In the genomic region with DNA sequence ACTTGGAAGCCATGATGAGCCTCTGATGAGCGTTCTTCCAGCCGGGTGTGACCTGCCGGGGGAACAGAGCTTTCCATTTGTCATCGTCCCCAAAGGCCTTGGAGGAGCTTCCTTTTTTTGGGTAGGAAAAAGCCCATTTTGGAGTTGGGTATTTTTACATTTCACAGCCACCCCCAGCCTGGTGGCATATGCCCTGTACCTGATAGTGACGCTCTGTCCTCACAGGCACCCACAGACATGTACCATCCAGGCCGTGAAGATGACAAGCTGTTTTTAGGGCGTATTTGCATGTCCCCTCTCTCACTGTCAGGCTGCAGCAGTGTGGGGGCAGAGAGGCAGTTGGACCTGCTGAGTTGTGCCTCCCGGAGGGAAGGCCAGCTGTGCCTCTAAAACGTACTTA, we compare ENCODE assay signal across 23 mouse cellular contexts. TPM values are rescaled to one million over a fixed set of nuclear protein-coding genes. Genes with fewer than 3 reads are reported as not detected.
DNase-seq lines count a peak whose midpoint lies in the region; ATAC-seq and TF ChIP-seq lines count a peak whose summit lies in the region.
"Had no signal": no experiment of that assay in that cellular context is flagged by ENCODE, and none has a peak within 500 bp of the region (broad histone marks: within the 10 kb centered on the region; RNA-seq: fewer than 3 reads in every experiment).

No protein-coding gene starts in this region.

- 54% methylated on average over 9 of the region's 9 CpGs for WGBS in olfactory bulb, adult 2 months
- WGBS in liver, embryonic 11.5 days, result 81% methylated on average over 9 of the region's 9 CpGs

- TF ChIP-seq CTCF in left cerebral cortex, adult 2 months (IDR thresholded peaks at IDR 0.05), result no peak
- no peak for TF ChIP-seq CTCF in olfactory bulb, adult 2 months (IDR thresholded peaks at IDR 0.05; ENCODE audit: insufficient read depth, low read depth, low read length)

- no peak overlapping the region for H3K4me2 ChIP-seq in liver, embryonic 11.5 days
- H3K4me2 ChIP-seq: heart, embryonic 15.5 days; hindbrain, embryonic 13.5 days had no signal

- no peak overlapping the region for H3K9ac ChIP-seq in liver, embryonic 11.5 days (ENCODE audit: low read depth, low read length)
- H3K9ac ChIP-seq: forebrain, postnatal 0 days; heart, embryonic 15.5 days; hindbrain, embryonic 13.5 days; liver, postnatal 0 days had no signal

- intact Hi-C loops in left cerebral cortex, adult 2 months (cut with DNase I), result no loop called here

- H3K27me3 ChIP-seq in liver, embryonic 11.5 days (replicated peaks; ENCODE audit: control insufficient read depth, insufficient read depth, low read length), result no peaks in the 10 kb centered on the region
- H3K27me3 ChIP-seq: heart, embryonic 15.5 days; hindbrain, embryonic 13.5 days had no signal

- H3K4me1 ChIP-seq in olfactory bulb, adult 2 months (ENCODE audit: control insufficient read depth, insufficient read depth, low read length), result peaks cover 40% of the 10 kb centered on the region
- no peaks in the 10 kb centered on the region; the same call in 1 of the 2 replicates for H3K4me1 ChIP-seq in liver, embryonic 11.5 days (replicated peaks; ENCODE audit: control insufficient read depth, insufficient read depth, low read length)

- ATAC-seq in frontal cortex, adult (ENCODE audit: low TSS enrichment), result peak; percentile 62
- ATAC-seq in liver, embryonic 11.5 days (replicated peaks; ENCODE audit: low FRiP score), result no peak
- ATAC-seq: forebrain, postnatal 0 days; midbrain, embryonic 16.5 days had no signal

- no peak overlapping the region for H3K4me3 ChIP-seq in left cerebral cortex, adult 2 months
- no peak overlapping the region for H3K4me3 ChIP-seq in olfactory bulb, adult 2 months (ENCODE audit: insufficient read depth, low read depth, low read length)
- no peak overlapping the region for H3K4me3 ChIP-seq in liver, embryonic 11.5 days (ENCODE audit: low read depth, low read length)
- H3K4me3 ChIP-seq: forebrain, embryonic 10.5 days; heart, embryonic 15.5 days; hindbrain, embryonic 13.5 days; midbrain, embryonic 10.5 days had no signal

- DNase-seq in frontal cortex, postnatal 14 days (ENCODE audit: low spot score in 2 of 2), result no peak
- peak; percentile 88 for DNase-seq in right cerebral cortex, adult 18-20 months
- no peak for DNase-seq in right cerebral cortex, postnatal 14 days
- DNase-seq in left cerebral cortex, adult 2 months (ENCODE audit: extremely low spot score in 1 of 2, low spot score in 2 of 2), result peak in 1 of 2 experiments; percentile 63
- DNase-seq in liver, embryonic 11.5 days (ENCODE audit: low spot score), result no peak
- DNase-seq in thymus, postnatal 4 days, result no peak
- DNase-seq: adrenal gland, postnatal 14 days; cerebellum, adult 9-10 months; forebrain, postnatal 0 days; gastrocnemius, postnatal 25 days; heart, postnatal 36 days; kidney, adult 18-20 months; kidney, postnatal 4 days; liver, postnatal 0 days; lung, postnatal 10 days; thymus, postnatal 25 days had no signal

- peak overlapping the region; percentile 76 for H3K27ac ChIP-seq in left cerebral cortex, adult 2 months
- H3K27ac ChIP-seq in olfactory bulb, adult 2 months (ENCODE audit: insufficient read depth, low read depth, low read length), result peak overlapping the region; percentile 17; the same call in 1 of the 2 replicates
- no peak overlapping the region for H3K27ac ChIP-seq in liver, embryonic 11.5 days (ENCODE audit: low read depth, low read length)
- H3K27ac ChIP-seq: forebrain, embryonic 10.5 days; heart, embryonic 15.5 days; hindbrain, embryonic 13.5 days; midbrain, embryonic 10.5 days had no signal

- no peaks in the 10 kb centered on the region for H3K9me3 ChIP-seq in liver, embryonic 11.5 days (ENCODE audit: control insufficient read depth, low read length)
- H3K9me3 ChIP-seq: forebrain, embryonic 10.5 days; heart, embryonic 15.5 days; hindbrain, embryonic 13.5 days; midbrain, embryonic 10.5 days had no signal

- TF ChIP-seq POLR2A in olfactory bulb, adult 2 months (IDR thresholded peaks at IDR 0.05; ENCODE audit: insufficient read depth, low read depth, low read length), result no peak

- H3K36me3 ChIP-seq in liver, embryonic 11.5 days (ENCODE audit: control insufficient read depth, insufficient read depth, low read length), result no peaks in the 10 kb centered on the region
- H3K36me3 ChIP-seq: forebrain, embryonic 10.5 days had no signal

RNA-seq across cellular contexts. Expression of gene Jdp2, which starts 11.3 kb away (rescaled TPM):
- total RNA-seq in left cerebral cortex, adult 2 months (2021), result 10 to 100 TPM; 81.5 to 95.1 TPM
- not detected in 2 replicates for polyA plus RNA-seq in olfactory bulb, adult 2 months (2012; ENCODE audit: insufficient read depth, insufficient read length, low replicate concordance, missing spikeins)
- 0.21 and 0.59 TPM in 2 replicates for polyA plus RNA-seq in liver, embryonic 11.5 days (2014; fragmentation: Nextera tagmentation; extraction: Ambion mirVana)
